Mouse (Mus musculus): Measurements from ENCODE around the gene Cpne9. TPM values are rescaled to one million over a fixed set of nuclear protein-coding genes. Genes with fewer than 3 reads are reported as not detected.

Gene Cpne9
- polyA plus RNA-seq, 1 experiment from 2014 or later, result 0.05 TPM

DNA sequence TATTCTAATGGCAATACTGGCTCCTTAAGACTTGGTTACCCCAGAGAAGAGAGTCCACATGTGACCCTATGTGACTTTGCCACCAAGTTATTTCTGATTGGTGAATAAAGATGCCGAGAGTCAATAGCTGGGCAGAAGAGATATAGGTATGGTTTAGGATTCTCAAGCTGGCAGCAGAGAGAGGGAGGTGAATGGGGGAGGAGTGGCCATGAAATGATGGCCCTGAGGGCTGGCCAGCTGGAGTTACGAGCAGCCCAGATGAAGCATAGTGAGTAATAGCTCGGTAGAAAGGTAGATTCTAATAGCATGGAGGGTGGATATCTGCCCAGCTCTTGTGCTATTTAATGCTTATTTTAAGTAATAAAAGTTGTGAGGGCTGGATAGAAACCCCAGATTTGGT is 70.7 kb downstream of the Cpne9 start:
- ATAC-seq (replicated peaks; ENCODE audit: low FRiP score, low TSS enrichment, low read depth) (no peak), DNase-seq (ENCODE audit: low spot score) (no peak)
- Histone ChIP-seq H3K9me3 (ENCODE audit: control insufficient read depth, low read length) (no peaks in the 10 kb centered on the region), H3K27ac (ENCODE audit: low read depth) (no peak overlapping the region), H3K4me2 (ENCODE audit: low read length) (no peak overlapping the region), H3K9ac (ENCODE audit: low read length) (no peak overlapping the region), H3K27me3 (replicated peaks; ENCODE audit: control insufficient read depth, insufficient read depth, low read length) (no peaks in the 10 kb centered on the region), H3K4me1 (replicated peaks; ENCODE audit: control insufficient read depth, insufficient read depth, low read length) (peaks cover 5% of the 10 kb centered on the region; the same call in 1 of the 2 replicates), H3K4me3 (ENCODE audit: low read depth, low read length) (no peak overlapping the region), H3K36me3 (ENCODE audit: control insufficient read depth, insufficient read depth, low read length) (no peaks in the 10 kb centered on the region)
- WGBS, result 70% methylated on average over 3 of the region's 3 CpGs

DNA sequence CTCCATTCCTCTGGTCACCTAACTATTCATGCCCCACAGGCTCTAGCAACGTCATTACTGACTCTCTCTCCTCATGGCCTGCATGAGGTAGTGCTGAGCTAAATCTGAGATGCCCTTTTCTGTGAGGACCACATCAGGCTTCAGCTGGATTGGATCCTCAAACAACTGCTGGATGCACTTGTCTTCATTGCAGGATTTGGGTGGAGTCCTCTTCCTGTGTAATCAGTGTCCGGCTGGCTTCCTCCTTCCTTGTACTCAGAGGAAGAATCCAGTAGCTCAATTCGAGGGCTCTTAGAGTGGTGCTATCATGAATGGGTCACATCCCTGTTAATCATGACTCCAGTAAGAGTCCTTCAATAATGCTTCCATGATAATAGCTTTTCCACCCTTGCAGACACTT is 71.6 kb downstream of the Cpne9 start:
- no peak for DNase-seq (ENCODE audit: low spot score)
- Histone ChIP-seq H3K9ac (ENCODE audit: low read length) (no peak overlapping the region), H3K36me3 (ENCODE audit: control insufficient read depth, insufficient read depth, low read length) (no peaks in the 10 kb centered on the region), H3K27ac (ENCODE audit: low read depth) (no peak overlapping the region), H3K4me2 (ENCODE audit: low read length) (no peak overlapping the region), H3K4me3 (ENCODE audit: low read depth, low read length) (no peak overlapping the region), H3K4me1 (replicated peaks; ENCODE audit: control insufficient read depth, insufficient read depth, low read length) (peaks cover 5% of the 10 kb centered on the region; the same call in 1 of the 2 replicates), H3K9me3 (ENCODE audit: control insufficient read depth, low read length) (no peaks in the 10 kb centered on the region), H3K27me3 (replicated peaks; ENCODE audit: control insufficient read depth, insufficient read depth, low read length) (no peaks in the 10 kb centered on the region)
- 67% methylated on average over 3 of the region's 3 CpGs for WGBS
- ATAC-seq (replicated peaks; ENCODE audit: low FRiP score, low TSS enrichment, low read depth), result no peak

Other genes starting within 250 kb of the Cpne9 start
- gene Thumpd3, start 236.1 kb upstream of the Cpne9 start, polyA plus RNA-seq (2014; fragmentation: Nextera tagmentation; extraction: Ambion mirVana), result 48.2 and 48.9 TPM in 2 replicates
- gene Setd5, start 204.9 kb upstream of the Cpne9 start, polyA plus RNA-seq (2014; fragmentation: Nextera tagmentation; extraction: Ambion mirVana), result 90.0 and 91.5 TPM in 2 replicates
- 1.1 and 1.2 TPM in 2 replicates for gene Lhfpl4, start 86.9 kb upstream of the Cpne9 start, polyA plus RNA-seq (2014; fragmentation: Nextera tagmentation; extraction: Ambion mirVana)
- gene Mtmr14, start 44.5 kb upstream of the Cpne9 start, polyA plus RNA-seq (2014; fragmentation: Nextera tagmentation; extraction: Ambion mirVana), result 36.3 and 40.8 TPM in 2 replicates
- gene Brpf1, start 24.8 kb downstream of the Cpne9 start, polyA plus RNA-seq (2014; fragmentation: Nextera tagmentation; extraction: Ambion mirVana), result 21.0 and 21.6 TPM in 2 replicates
- 12.7 and 14.2 TPM in 2 replicates for gene Ogg1, start 44.7 kb downstream of the Cpne9 start, polyA plus RNA-seq (2014; fragmentation: Nextera tagmentation; extraction: Ambion mirVana)
- 94.8 and 101 TPM in 2 replicates for gene Camk1, start 61.7 kb downstream of the Cpne9 start, polyA plus RNA-seq (2014; fragmentation: Nextera tagmentation; extraction: Ambion mirVana)
- 50.5 and 53.4 TPM in 2 replicates for gene Tada3, start 95.6 kb downstream of the Cpne9 start, polyA plus RNA-seq (2014; fragmentation: Nextera tagmentation; extraction: Ambion mirVana)
- 221 and 234 TPM in 2 replicates for gene Arpc4, start 95.8 kb downstream of the Cpne9 start, polyA plus RNA-seq (2014; fragmentation: Nextera tagmentation; extraction: Ambion mirVana)
- 2.5 and 4.0 TPM in 2 replicates for gene Ttll3, start 107.0 kb downstream of the Cpne9 start, polyA plus RNA-seq (2014; fragmentation: Nextera tagmentation; extraction: Ambion mirVana)
- gene Rpusd3, start 137.0 kb downstream of the Cpne9 start, polyA plus RNA-seq (2014; fragmentation: Nextera tagmentation; extraction: Ambion mirVana), result 21.9 and 27.4 TPM in 2 replicates
- 2.2 and 3.1 TPM in 2 replicates for gene Cidec, start 153.5 kb downstream of the Cpne9 start, polyA plus RNA-seq (2014; fragmentation: Nextera tagmentation; extraction: Ambion mirVana)
- 80.0 and 84.6 TPM in 2 replicates for gene Jagn1, start 160.3 kb downstream of the Cpne9 start, polyA plus RNA-seq (2014; fragmentation: Nextera tagmentation; extraction: Ambion mirVana)
- 8.4 and 9.0 TPM in 2 replicates for gene Il17re, start 176.2 kb downstream of the Cpne9 start, polyA plus RNA-seq (2014; fragmentation: Nextera tagmentation; extraction: Ambion mirVana)
- 15.3 and 18.5 TPM in 2 replicates for gene Il17rc, start 189.1 kb downstream of the Cpne9 start, polyA plus RNA-seq (2014; fragmentation: Nextera tagmentation; extraction: Ambion mirVana)
- gene Creld1, start 201.0 kb downstream of the Cpne9 start, polyA plus RNA-seq (2014; fragmentation: Nextera tagmentation; extraction: Ambion mirVana), result 20.1 and 20.2 TPM in 2 replicates
- gene Prrt3, start 219.6 kb downstream of the Cpne9 start, polyA plus RNA-seq (2014; fragmentation: Nextera tagmentation; extraction: Ambion mirVana), result 0.26 and 0.32 TPM in 2 replicates
- 84.7 and 89.7 TPM in 2 replicates for gene Emc3, start 249.3 kb downstream of the Cpne9 start, polyA plus RNA-seq (2014; fragmentation: Nextera tagmentation; extraction: Ambion mirVana)
- 13.1 and 13.9 TPM in 2 replicates for gene Fancd2, start 249.4 kb downstream of the Cpne9 start, polyA plus RNA-seq (2014; fragmentation: Nextera tagmentation; extraction: Ambion mirVana)

All from intestine, embryonic 14.5 days (tissue).